Mouse (Mus musculus) neural tube, embryonic 13.5 days (tissue): ENCODE measurements at regions not wholly inside any gene's neighbourhood (a gene's known extent, or its start where the extent isn't known, plus 50 kb on each side); places are given as distances from the start of the nearest gene placed in this dataset. TPM values are rescaled to one million over a fixed set of nuclear protein-coding genes. Genes with fewer than 3 reads are reported as not detected.

ENCODE experiments used
- ATAC-seq: fragments of 200-750 bp; cut with Nextera tagmentation; 2 replicates; pipeline ENCODE4 v1.8.0; 2017; ENCODE audit warnings: low read depth, mild to moderate bottlenecking, moderate TSS enrichment, moderate library complexity
- H3K27ac ChIP-seq: fragments of 300-500 bp; sonication (generic); replicated peaks from 2 replicates; pipeline ENCODE4 v1.5.1; 2015; ENCODE audit warnings: moderate library complexity, mild to moderate bottlenecking, inconsistent platforms
- H3K27me3 ChIP-seq: fragments of 300-500 bp; sonication (generic); 2 replicates; pipeline ENCODE4 v1.6.1; 2015; ENCODE audit warnings: mild to moderate bottlenecking, inconsistent platforms
- H3K36me3 ChIP-seq: fragments of 300-500 bp; sonication (generic); 2 replicates; pipeline ENCODE4 v1.6.1; 2015; ENCODE audit warnings: mild to moderate bottlenecking, inconsistent platforms
- H3K4me1 ChIP-seq: fragments of 300-500 bp; sonication (generic); replicated peaks from 2 replicates; pipeline ENCODE4 v1.6.1; 2015; ENCODE audit warnings: inconsistent platforms
- H3K4me2 ChIP-seq: fragments of 300-500 bp; sonication (generic); 2 replicates; pipeline ENCODE4 v1.6.1; 2015; ENCODE audit warnings: inconsistent platforms, mild to moderate bottlenecking, moderate library complexity
- H3K4me3 ChIP-seq: fragments of 300-500 bp; sonication (generic); 2 replicates; pipeline ENCODE4 v1.5.1; 2015; ENCODE audit warnings: mild to moderate bottlenecking, inconsistent platforms
- H3K9ac ChIP-seq: fragments of 300-500 bp; sonication (generic); 2 replicates; pipeline ENCODE4 v1.6.1; 2015; ENCODE audit warnings: moderate library complexity, mild to moderate bottlenecking, inconsistent platforms
- H3K9me3 ChIP-seq: fragments of 300-500 bp; sonication (generic); 2 replicates; pipeline ENCODE4 v1.6.1; 2016; ENCODE audit warnings: inconsistent platforms
- WGBS: fragments of 180-500 bp; shearing (Covaris S2); methylation state at CpG from one replicate; pipeline ENCODE4 v1.1.7; 2015; 5-methylcytosine and 5-hydroxymethylcytosine counted together
- microRNA-seq: library from miRNA; unstranded; fragments of <30 nt; microRNA quantifications from one replicate; pipeline ENCODE4, GENCODE M21; 2016

DNA sequence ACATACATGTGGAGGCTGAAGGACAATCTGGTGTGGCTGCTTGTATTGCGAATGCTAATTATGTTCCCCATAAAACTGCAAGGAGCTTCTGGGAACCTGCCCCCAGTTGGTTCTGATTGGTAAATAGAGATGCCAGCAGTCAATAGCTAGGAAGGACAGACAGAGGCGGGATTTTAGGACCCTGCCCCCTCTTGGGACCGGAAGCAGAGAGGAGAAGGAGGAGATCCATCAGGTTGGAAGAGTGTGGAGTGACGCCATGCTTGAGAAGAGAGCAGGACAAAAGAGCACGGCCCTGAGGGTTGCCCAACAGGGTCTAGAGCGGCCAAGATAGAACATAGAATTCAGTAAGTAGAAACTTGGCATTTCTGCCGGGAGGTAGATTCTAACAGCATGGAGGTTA is 50.4 kb upstream of the Zfp64 start:
- Histone ChIP-seq H3K27ac (no peak overlapping the region), H3K4me2 (no peak overlapping the region), H3K27me3 (no peaks in the 10 kb centered on the region), H3K9me3 (no peaks in the 10 kb centered on the region), H3K4me1 (peaks cover 34% of the 10 kb centered on the region), H3K36me3 (no peaks in the 10 kb centered on the region), H3K4me3 (no peak overlapping the region), H3K9ac (no peak overlapping the region)
- ATAC-seq, result no peak
- 85% methylated on average over 7 of the region's 7 CpGs for WGBS

Small RNA genes in the stretch of these regions (microRNA-seq; reads per million reads assigned to microRNA genes)
- gene Gm26469, result not detected
